Mouse (Mus musculus): ENCODE results near the gene Ntf5. TPM values are rescaled to one million over a fixed set of nuclear protein-coding genes. Genes with fewer than 3 reads are reported as not detected.
A peak's percentile ranks its signal among the peaks of the same experiment; 100 is the strongest.

Ntf5 gene
- total and polyA plus RNA-seq, 3 experiments, result 0.43 to 1.5 (median 0.59) TPM

DNA sequence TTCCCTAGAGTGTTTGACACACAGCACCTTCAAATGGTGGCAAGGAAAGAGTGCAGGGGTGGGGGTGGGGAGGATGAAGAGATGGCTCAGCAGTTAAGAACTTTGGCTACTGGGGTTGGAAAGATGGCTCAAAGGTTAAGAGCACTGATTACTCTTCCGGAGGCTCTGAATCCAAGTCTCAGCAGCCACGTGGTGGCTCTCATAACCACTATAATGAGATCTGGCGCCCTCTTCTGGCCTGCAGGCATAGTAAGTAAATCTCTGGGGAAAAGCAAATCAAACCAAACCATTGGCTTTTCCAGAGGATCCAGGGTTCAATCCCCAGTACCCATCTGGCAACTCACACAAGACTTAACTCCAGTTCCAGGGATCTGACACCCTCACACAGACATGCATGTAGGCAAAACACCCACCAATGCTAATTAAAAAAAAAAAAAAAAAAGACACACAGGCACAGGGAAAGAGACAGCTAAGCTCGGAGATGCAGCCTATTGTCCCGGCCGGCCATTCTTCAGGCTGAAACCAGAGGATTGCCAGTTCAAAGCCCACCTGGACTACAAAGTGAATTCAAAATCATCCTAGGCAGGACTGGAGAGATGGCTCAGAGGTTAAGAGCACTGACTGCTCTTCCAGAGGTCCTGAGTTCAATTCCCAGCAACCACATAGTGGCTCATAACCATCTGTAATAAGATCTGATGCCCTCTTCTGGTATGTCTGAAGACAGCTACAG, 9.8 kb upstream of the Ntf5 start:
- H3K9ac ChIP-seq (ENCODE audit: insufficient read depth, low read depth), result no peak overlapping the region
- no peak overlapping the region for H3K27ac ChIP-seq (ENCODE audit: insufficient read depth, low read depth)
- H3K4me1 ChIP-seq (ENCODE audit: control insufficient read depth in 1 of 2, insufficient read depth in 2 of 2), result peaks cover 0 to 9% of the 10 kb centered on the region in 2 experiments; a peak in 2 of 4 replicates
- DNase-seq (ENCODE audit: extremely low read depth), result peak; percentile 75
- TF ChIP-seq ETS1 (conservative IDR thresholded peaks at IDR 0.05; ENCODE audit: low read depth, low read length) (no peak), USF2 (conservative IDR thresholded peaks at IDR 0.05; ENCODE audit: low read depth, low read length) (no peak), SMC3 (IDR thresholded peaks at IDR 0.05; ENCODE audit: low read depth, low read length) (peak; percentile 41), CTCF (conservative IDR thresholded peaks at IDR 0.05 in 1 of 2, IDR thresholded peaks at IDR 0.05 in 1 of 2; ENCODE audit: low read depth in 2 of 2, low read length in 2 of 2) (peak; percentile 27 to 86; a peak in 2 of 4 replicates), TBP (conservative IDR thresholded peaks at IDR 0.05; ENCODE audit: low read depth, low read length) (peak; percentile 55), MXI1 (IDR thresholded peaks at IDR 0.05; ENCODE audit: low read depth, low read length) (no peak), UBTF (IDR thresholded peaks at IDR 0.05; ENCODE audit: low read depth, low read length) (no peak), IRF4 (IDR thresholded peaks at IDR 0.05; ENCODE audit: low read depth, low read length) (no peak), RAD21 (IDR thresholded peaks at IDR 0.05; ENCODE audit: low read depth, low read length) (peak; percentile 28)
- peaks cover 36% of the 10 kb centered on the region for H3K27me3 ChIP-seq (replicated peaks)
- H3K79me2 ChIP-seq (replicated peaks; ENCODE audit: control insufficient read depth, extremely low read depth, insufficient read depth, poor library complexity, severe bottlenecking), result no peaks in the 10 kb centered on the region
- in situ Hi-C loops (cut with MboI; ENCODE audit: low pct_ligation_motif_present, low pct_unique_long_range_greater_than_20kb, low sequenced_read_pairs), result no loop called here
- H3K4me2 ChIP-seq (ENCODE audit: insufficient read depth, low read depth, poor library complexity, severe bottlenecking), result no peak overlapping the region
- H3K36me3 ChIP-seq (replicated peaks in 1 of 2; ENCODE audit: control insufficient read depth in 1 of 2, insufficient read depth in 1 of 2, low read length in 1 of 2), result no peaks in the 10 kb centered on the region
- dilution Hi-C loops (cut with MboI; ENCODE audit: extremely low pct_ligation_motif_present, extremely low pct_unique_long_range_greater_than_20kb, low sequenced_read_pairs), result no loop called here
- peaks cover 12% of the 10 kb centered on the region for H3K9me3 ChIP-seq (replicated peaks; ENCODE audit: low read length)
- H3K4me3 ChIP-seq (replicated peaks in 1 of 3; ENCODE audit: low read depth in 2 of 3, low read length in 2 of 3, poor library complexity in 1 of 3), result no peak overlapping the region

DNA sequence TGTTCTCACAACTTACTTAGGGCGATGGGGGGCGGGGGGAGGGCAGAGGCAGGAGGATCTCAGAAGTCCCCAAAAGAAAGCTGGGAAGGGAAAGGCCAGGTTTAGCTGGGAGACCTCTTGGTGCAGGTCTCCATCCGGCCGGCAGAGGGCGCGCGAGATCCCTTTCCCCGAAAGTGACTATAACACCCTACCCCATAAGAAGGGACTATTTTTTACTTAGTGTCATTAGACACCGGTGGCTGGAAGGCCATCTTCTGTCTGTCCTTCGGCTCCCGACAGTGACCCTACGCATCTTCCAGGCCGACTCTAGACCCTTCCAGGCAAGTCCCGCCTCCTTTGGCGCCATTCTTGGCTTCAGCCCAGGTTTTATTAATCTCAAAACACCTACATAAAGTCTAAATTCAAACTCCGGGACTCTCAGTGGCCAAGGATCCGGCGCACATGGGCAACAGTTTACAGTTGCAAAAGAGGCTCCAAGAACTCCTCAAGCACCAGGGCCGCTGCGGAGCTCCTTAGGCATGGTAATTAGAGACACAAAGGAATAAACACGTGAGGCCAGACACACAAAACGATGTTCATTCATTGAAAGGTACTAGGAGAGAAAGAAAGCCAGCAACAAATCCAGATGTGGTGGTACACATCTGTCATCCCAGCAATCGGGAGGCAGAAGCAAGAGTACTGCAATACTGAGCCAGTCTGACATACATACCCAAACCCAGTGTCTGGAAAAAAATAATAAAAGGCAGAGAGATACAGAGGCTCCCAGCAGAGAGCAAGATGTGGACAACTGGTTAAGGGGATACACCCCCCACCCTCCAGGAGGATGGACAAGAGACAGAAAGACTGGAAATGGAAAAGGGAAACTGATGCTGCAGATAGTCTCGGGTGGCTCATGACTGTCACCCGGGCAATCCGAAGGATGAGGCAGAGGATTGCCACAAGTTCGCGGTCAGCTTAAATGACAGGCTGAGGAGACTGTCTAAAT, 8.1 kb upstream of the Ntf5 start, which contains the start of gene Kcna7:
Kcna7 (plus strand) TSS at position 563 of the 985 bp plus-strand sequence.
- H3K27ac ChIP-seq (ENCODE audit: insufficient read depth, low read depth), result peak within 1 kb of the TSS; percentile 47
- in situ Hi-C loops (cut with MboI; ENCODE audit: low pct_ligation_motif_present, low pct_unique_long_range_greater_than_20kb, low sequenced_read_pairs), result no loop called here
- peaks cover 52% of the 10 kb centered on the region for H3K27me3 ChIP-seq (replicated peaks)
- H3K4me1 ChIP-seq (ENCODE audit: control insufficient read depth in 1 of 2, insufficient read depth in 2 of 2), result peaks cover 0 to 11% of the 10 kb centered on the region in 2 experiments; a peak in 2 of 4 replicates
- H3K79me2 ChIP-seq (replicated peaks; ENCODE audit: control insufficient read depth, extremely low read depth, insufficient read depth, poor library complexity, severe bottlenecking), result no peaks in the 10 kb centered on the region
- peak within 1 kb of the TSS; percentile 46 to 68 (median 51) for H3K4me3 ChIP-seq (replicated peaks in 1 of 3; ENCODE audit: low read depth in 2 of 3, low read length in 2 of 3, poor library complexity in 1 of 3)
- dilution Hi-C loops (cut with MboI; ENCODE audit: extremely low pct_ligation_motif_present, extremely low pct_unique_long_range_greater_than_20kb, low sequenced_read_pairs), result no loop called here
- DNase-seq (ENCODE audit: extremely low read depth), result peak; percentile 56
- H3K9me3 ChIP-seq (replicated peaks; ENCODE audit: low read length), result peaks cover 12% of the 10 kb centered on the region
- peak within 1 kb of the TSS; percentile 48 for H3K9ac ChIP-seq (ENCODE audit: insufficient read depth, low read depth)
- peaks cover 0 to 4% of the 10 kb centered on the region in 2 experiments for H3K36me3 ChIP-seq (replicated peaks in 1 of 2; ENCODE audit: control insufficient read depth in 1 of 2, insufficient read depth in 1 of 2, low read length in 1 of 2)
- H3K4me2 ChIP-seq (ENCODE audit: insufficient read depth, low read depth, poor library complexity, severe bottlenecking), result peak within 1 kb of the TSS; percentile 90
- peak; percentile 45; the same call in 1 of the 2 replicates for TF ChIP-seq NELFE (IDR thresholded peaks at IDR 0.05; ENCODE audit: low read depth, low read length)
- TF ChIP-seq ZKSCAN1 (IDR thresholded peaks at IDR 0.05; ENCODE audit: borderline replicate concordance, low read depth, low read length), result no peak
- TF ChIP-seq SMC3 (IDR thresholded peaks at IDR 0.05; ENCODE audit: low read depth, low read length), result peak; percentile 49
- no peak for TF ChIP-seq JUND (conservative IDR thresholded peaks at IDR 0.05; ENCODE audit: low read depth, low read length)
- no peak for TF ChIP-seq USF2 (conservative IDR thresholded peaks at IDR 0.05; ENCODE audit: low read depth, low read length)
- TF ChIP-seq TBP (conservative IDR thresholded peaks at IDR 0.05; ENCODE audit: low read depth, low read length), result 0 out of 2 replicates have a peak, but pooled peaks have one; percentile 60
- no peak for TF ChIP-seq USF1 (IDR thresholded peaks at IDR 0.05; ENCODE audit: low read depth, low read length)
- TF ChIP-seq BHLHE40 (IDR thresholded peaks at IDR 0.05; ENCODE audit: low read depth, low read length), result no peak
- TF ChIP-seq CTCF (conservative IDR thresholded peaks at IDR 0.05 in 1 of 2, IDR thresholded peaks at IDR 0.05 in 1 of 2; ENCODE audit: low read depth in 2 of 2, low read length in 2 of 2), result peak; percentile 45 to 78
- peak; percentile 71 for TF ChIP-seq POLR2A (IDR thresholded peaks at IDR 0.05; ENCODE audit: low read depth, low read length)
- TF ChIP-seq IRF4 (IDR thresholded peaks at IDR 0.05; ENCODE audit: low read depth, low read length), result peak; percentile 33; the same call in 1 of the 2 replicates
- no peak for TF ChIP-seq ZNF384 (IDR thresholded peaks at IDR 0.05; ENCODE audit: low read depth, low read length)
- no peak for TF ChIP-seq POLR2AphosphoS2 (IDR thresholded peaks at IDR 0.05; ENCODE audit: low read depth, low read length)
- no peak for TF ChIP-seq RCOR1 (conservative IDR thresholded peaks at IDR 0.05; ENCODE audit: low read depth, low read length)
- no peak for TF ChIP-seq E2F4 (IDR thresholded peaks at IDR 0.05; ENCODE audit: insufficient replicate concordance, low read depth, low read length)
- TF ChIP-seq MEF2A (IDR thresholded peaks at IDR 0.05; ENCODE audit: borderline replicate concordance, low read depth, low read length), result no peak
- no peak for TF ChIP-seq ELF1 (IDR thresholded peaks at IDR 0.05; ENCODE audit: low read depth, low read length)
- TF ChIP-seq NRF1 (IDR thresholded peaks at IDR 0.05; ENCODE audit: low read depth, low read length), result no peak
- no peak for TF ChIP-seq ETS1 (conservative IDR thresholded peaks at IDR 0.05; ENCODE audit: low read depth, low read length)
- peak; percentile 29 for TF ChIP-seq RAD21 (IDR thresholded peaks at IDR 0.05; ENCODE audit: low read depth, low read length)
- no peak for TF ChIP-seq MXI1 (IDR thresholded peaks at IDR 0.05; ENCODE audit: low read depth, low read length)
- no peak for TF ChIP-seq ZC3H11A (IDR thresholded peaks at IDR 0.05; ENCODE audit: low read depth, low read length)

Measured in CH12.LX (cell line).